Mouse (Mus musculus) MEL (cell line): ENCODE data around the gene Rbm47. TPM values are rescaled to one million over a fixed set of nuclear protein-coding genes. Genes with fewer than 3 reads are reported as not detected.

Experiments
- DNase-seq: peaks from one replicate; pipeline ENCODE4 v3.0.0; 2011; ENCODE audit warnings: low read depth, low spot score
- H3K27ac ChIP-seq: 2 replicates; pipeline ENCODE4 v1.5.1; 2012; ENCODE audit warnings: low read depth, mild to moderate bottlenecking, control low read depth, low read length, moderate library complexity; ENCODE audit not compliant: control insufficient read depth
- H3K27me3 ChIP-seq, 2 experiments: fragments of 150-350 bp in 1 of 2; sonication (generic) in 1 of 2; 2 replicates each; pipeline ENCODE4 v1.6.1; 2012; ENCODE audit warnings: low read length in 2 of 2, mild to moderate bottlenecking in 2 of 2, improper control_type of control experiment in 1 of 2, moderate library complexity in 1 of 2; ENCODE audit not compliant: insufficient read depth in 2 of 2, control insufficient read depth in 1 of 2
- H3K36me3 ChIP-seq, 2 experiments: 2 replicates each; pipeline ENCODE4 v1.6.1; 2012 to 2014; ENCODE audit warnings: low read length in 2 of 2, improper control_type of control experiment in 1 of 2, inconsistent platforms in 1 of 2, mild to moderate bottlenecking in 1 of 2; ENCODE audit not compliant: insufficient read depth in 2 of 2, control insufficient read depth in 1 of 2
- H3K4me1 ChIP-seq, 2 experiments: fragments of 150-350 bp in 1 of 2; sonication (generic) in 1 of 2; 2 replicates each; pipeline ENCODE4 v1.6.1; 2012; ENCODE audit warnings: low read length in 2 of 2, improper control_type of control experiment in 1 of 2, mild to moderate bottlenecking in 1 of 2; ENCODE audit not compliant: insufficient read depth in 2 of 2, control insufficient read depth in 1 of 2
- H3K4me3 ChIP-seq, 2 experiments: fragments of 150-350 bp in 1 of 2; sonication (generic) in 1 of 2; 2 replicates each; pipeline ENCODE4 v1.5.1; 2012; ENCODE audit warnings: low read depth in 2 of 2, low read length in 2 of 2, mild to moderate bottlenecking in 2 of 2, moderate library complexity in 2 of 2, control low read depth in 1 of 2, improper control_type of control experiment in 1 of 2; ENCODE audit not compliant: control insufficient read depth in 1 of 2, insufficient read depth in 1 of 2
- H3K79me2 ChIP-seq: 2 replicates; pipeline ENCODE4 v1.6.1; 2012; ENCODE audit warnings: mild to moderate bottlenecking, low read length, moderate library complexity; ENCODE audit not compliant: control insufficient read depth, poor library complexity, insufficient read depth
- H3K9ac ChIP-seq: 2 replicates; pipeline ENCODE4 v1.6.1; 2012; ENCODE audit warnings: low read depth, mild to moderate bottlenecking, control low read depth, low read length, moderate library complexity; ENCODE audit not compliant: control insufficient read depth, poor library complexity, severe bottlenecking
- H3K9me3 ChIP-seq: fragments of 150-350 bp; sonication (generic); replicated peaks from 2 replicates; pipeline ENCODE4 v1.6.1; 2012; ENCODE audit warnings: mild to moderate bottlenecking, low read length, improper control_type of control experiment, moderate library complexity; ENCODE audit not compliant: insufficient read depth
- CTCF ChIP-seq, 3 experiments: IDR thresholded peaks in 2 of 3; conservative IDR thresholded peaks in 1 of 3; 2 replicates each; pipeline ENCODE4 v1.5.1; 2011 to 2012; ENCODE audit warnings: low read length in 3 of 3, low read depth in 2 of 3, mild to moderate bottlenecking in 2 of 3, improper control_type of control experiment in 1 of 3, inconsistent platforms in 1 of 3, mixed read lengths in 1 of 3, moderate library complexity in 1 of 3; ENCODE audit not compliant: control insufficient read depth in 1 of 3, insufficient read depth in 1 of 3, poor library complexity in 1 of 3, severe bottlenecking in 1 of 3
- ELF1 ChIP-seq: IDR thresholded peaks from 2 replicates; pipeline ENCODE4 v1.6.1; 2014; ENCODE audit warnings: low read depth, mild to moderate bottlenecking, inconsistent platforms, low read length, improper control_type of control experiment, moderate library complexity
- ETS1 ChIP-seq: IDR thresholded peaks from 2 replicates; pipeline ENCODE4 v1.6.1; 2012; ENCODE audit warnings: low read depth, mild to moderate bottlenecking, inconsistent platforms, low read length, improper control_type of control experiment, moderate library complexity
- GABPA ChIP-seq: IDR thresholded peaks from 2 replicates; pipeline ENCODE4 v1.6.1; 2012; ENCODE audit warnings: low read depth, mild to moderate bottlenecking, inconsistent platforms, low read length, improper control_type of control experiment, moderate library complexity
- HCFC1 ChIP-seq: IDR thresholded peaks from 2 replicates; pipeline ENCODE4 v1.6.1; 2012; ENCODE audit warnings: low read depth, mild to moderate bottlenecking, inconsistent platforms, low read length, improper control_type of control experiment, moderate library complexity
- KAT2A ChIP-seq: conservative IDR thresholded peaks from 2 replicates; pipeline ENCODE4 v1.6.1; 2012; ENCODE audit warnings: low read depth, low read length, improper control_type of control experiment, inconsistent platforms
- MAFK ChIP-seq: IDR thresholded peaks from 2 replicates; pipeline ENCODE4 v1.6.1; 2011; ENCODE audit warnings: low read depth, mild to moderate bottlenecking, low read length, improper control_type of control experiment, borderline replicate concordance
- MEF2A ChIP-seq: IDR thresholded peaks from 2 replicates; pipeline ENCODE4 v1.6.1; 2014; ENCODE audit warnings: low read depth, mild to moderate bottlenecking, inconsistent platforms, low read length, improper control_type of control experiment; ENCODE audit not compliant: poor library complexity, insufficient replicate concordance, severe bottlenecking; ENCODE audit errors: extremely low read depth
- MXI1 ChIP-seq: IDR thresholded peaks from 2 replicates; pipeline ENCODE4 v1.6.1; 2011; ENCODE audit warnings: mild to moderate bottlenecking, low read depth, low read length, improper control_type of control experiment
- NELFE ChIP-seq: IDR thresholded peaks from 2 replicates; pipeline ENCODE4 v1.6.1; 2011; ENCODE audit warnings: low read depth, low read length, improper control_type of control experiment
- POLR2A ChIP-seq, 2 experiments: IDR thresholded peaks; 2 replicates each; pipeline ENCODE4 v1.6.1; 2011 to 2012; ENCODE audit warnings: low read length in 2 of 2, mild to moderate bottlenecking in 2 of 2, control low read depth in 1 of 2, improper control_type of control experiment in 1 of 2, low read depth in 1 of 2, moderate library complexity in 1 of 2; ENCODE audit not compliant: control insufficient read depth in 1 of 2, insufficient read depth in 1 of 2, poor library complexity in 1 of 2
- SIN3A ChIP-seq: IDR thresholded peaks from 2 replicates; pipeline ENCODE4 v1.6.1; 2012; ENCODE audit warnings: low read length, improper control_type of control experiment, inconsistent platforms
- SMC3 ChIP-seq: IDR thresholded peaks from 2 replicates; pipeline ENCODE4 v1.6.1; 2011; ENCODE audit warnings: low read depth, low read length, improper control_type of control experiment
- TBP ChIP-seq: IDR thresholded peaks from 2 replicates; pipeline ENCODE4 v1.8.0; 2011; ENCODE audit warnings: low read depth, low read length, improper control_type of control experiment
- USF1 ChIP-seq: IDR thresholded peaks from 2 replicates; pipeline ENCODE4 v1.6.1; 2014; ENCODE audit warnings: low read depth, mild to moderate bottlenecking, inconsistent platforms, low read length, improper control_type of control experiment, moderate library complexity
- USF2 ChIP-seq, 2 experiments: IDR thresholded peaks; 2 replicates each; pipeline ENCODE4 v1.6.1; 2011 to 2012; ENCODE audit warnings: improper control_type of control experiment in 2 of 2, low read length in 2 of 2, borderline replicate concordance in 1 of 2, inconsistent platforms in 1 of 2, low read depth in 1 of 2, mild to moderate bottlenecking in 1 of 2; ENCODE audit not compliant: insufficient read depth in 1 of 2
- ZMIZ1 ChIP-seq: IDR thresholded peaks from 2 replicates; pipeline ENCODE4 v1.6.1; 2012; ENCODE audit warnings: low read depth, mild to moderate bottlenecking, inconsistent platforms, low read length, improper control_type of control experiment, moderate library complexity
- ZNF384 ChIP-seq: IDR thresholded peaks from 2 replicates; pipeline ENCODE4 v1.6.1; 2012; ENCODE audit warnings: low read depth, mild to moderate bottlenecking, inconsistent platforms, low read length, improper control_type of control experiment
- polyA plus RNA-seq, 2 experiments: library from polyadenylated mRNA; stranded (reverse) in 1 of 2; unstranded in 1 of 2; fragments of >175 nt in 1 of 2; fragments of >200 nt in 1 of 2; gene quantifications; 2 replicates each; pipeline versions ENCODE4 v1.2.1 to v1.2.4; 2012; ENCODE audit warnings: low replicate concordance in 2 of 2, low read depth in 1 of 2; ENCODE audit not compliant: insufficient read length in 2 of 2, insufficient read depth in 1 of 2, missing spikeins in 1 of 2
- total RNA-seq: library from RNA; depleted of rRNA; stranded (reverse); fragments of 300-350 nt; gene quantifications from 2 replicates; pipeline ENCODE4 v1.2.3, GENCODE M21; 2012

Rbm47 gene
- total and polyA plus RNA-seq, 3 experiments, result not detected

- Histone ChIP-seq H3K9ac (peak overlapping the region; percentile 75), H3K4me3 (peak overlapping the region; percentile 85 to 86), H3K4me1 (peaks cover 7 to 22% of the 10 kb centered on the region in 2 experiments), H3K36me3 (peaks cover 0 to 13% of the 10 kb centered on the region in 2 experiments; a peak in 2 of 4 replicates), H3K79me2 (no peaks in the 10 kb centered on the region), H3K27me3 (no peaks in the 10 kb centered on the region; a peak in 1 of 4 replicates), H3K27ac (no peak overlapping the region; the same call in 1 of the 2 replicates)
- DNase-seq, result peak; percentile 92
- TF ChIP-seq GABPA, result no peak
- TF ChIP-seq NELFE, result peak; percentile 53
- TF ChIP-seq CTCF (IDR thresholded peaks at IDR 0.05 in 2 of 3, conservative IDR thresholded peaks at IDR 0.05 in 1 of 3; ENCODE audit: control insufficient read depth in 1 of 3, insufficient read depth in 1 of 3, low read depth in 2 of 3, low read length in 3 of 3, poor library complexity in 1 of 3, severe bottlenecking in 1 of 3), result no peak
- TF ChIP-seq TBP, result 0 out of 2 replicates have a peak, but pooled peaks have one; percentile 14
- peak; percentile 27; the same call in 1 of the 2 replicates for TF ChIP-seq ZMIZ1
- TF ChIP-seq SMC3, result no peak
- TF ChIP-seq HCFC1, result peak; percentile 50; the same call in 1 of the 2 replicates
- peak; percentile 50; the same call in 1 of the 2 replicates for TF ChIP-seq SIN3A
- peak; percentile 58; the same call in 1 of the 2 replicates for TF ChIP-seq ELF1
- TF ChIP-seq KAT2A, result no peak
- no peak for TF ChIP-seq MEF2A
- TF ChIP-seq MAFK, result no peak
- 0 out of 2 replicates have a peak, but pooled peaks have one; percentile 2 for TF ChIP-seq ETS1
- TF ChIP-seq USF2 (IDR thresholded peaks at IDR 0.05; ENCODE audit: borderline replicate concordance in 1 of 2, insufficient read depth in 1 of 2, low read depth in 1 of 2, low read length in 2 of 2), result no peak
- peak in 1 of 2 experiments; percentile 65; a peak in 3 of 4 replicates for TF ChIP-seq POLR2A (IDR thresholded peaks at IDR 0.05; ENCODE audit: control insufficient read depth in 1 of 2, insufficient read depth in 1 of 2, low read depth in 1 of 2, low read length in 2 of 2, poor library complexity in 1 of 2)
- 0 out of 2 replicates have a peak, but pooled peaks have one; percentile 45 for TF ChIP-seq MXI1
- TF ChIP-seq, all 39 proteins: peak for 9
- no peaks in the 10 kb centered on the region for H3K9me3 ChIP-seq
Observed at GRCm38 (mm10) chr5:66069470-66070144, 103.3 kb downstream of the Rbm47 start.

- no peaks in the 10 kb centered on the region; a peak in 1 of 4 replicates for H3K27me3 ChIP-seq
- H3K79me2 ChIP-seq, result no peaks in the 10 kb centered on the region
- H3K27ac ChIP-seq, result no peak overlapping the region
- no peak overlapping the region; the same call in 1 of the 2 replicates for H3K9ac ChIP-seq
- DNase-seq, result peak; percentile 21
- H3K9me3 ChIP-seq, result no peaks in the 10 kb centered on the region
- H3K4me1 ChIP-seq, result peaks cover 6 to 18% of the 10 kb centered on the region in 2 experiments
- peak; percentile 76; the same call in 1 of the 2 replicates for TF ChIP-seq ZNF384
- no peak for TF ChIP-seq CTCF (IDR thresholded peaks at IDR 0.05 in 2 of 3, conservative IDR thresholded peaks at IDR 0.05 in 1 of 3; ENCODE audit: control insufficient read depth in 1 of 3, insufficient read depth in 1 of 3, low read depth in 2 of 3, low read length in 3 of 3, poor library complexity in 1 of 3, severe bottlenecking in 1 of 3)
- TF ChIP-seq USF1, result no peak
- H3K4me3 ChIP-seq, result peak overlapping the region; percentile 85 to 86; a peak in 3 of 4 replicates
- peaks cover 0 to 10% of the 10 kb centered on the region in 2 experiments; a peak in 2 of 4 replicates for H3K36me3 ChIP-seq
Observed at GRCm38 (mm10) chr5:66069133-66069469, 103.8 kb downstream of the Rbm47 start.
